Mouse (Mus musculus): Measurements from ENCODE around the gene Evi5.
"Not testable (repeated sequence)": the region's sequence is repeated elsewhere in the genome, so short reads cannot be mapped to it uniquely, and the experiment has no call there.

Gene Evi5

DNA sequence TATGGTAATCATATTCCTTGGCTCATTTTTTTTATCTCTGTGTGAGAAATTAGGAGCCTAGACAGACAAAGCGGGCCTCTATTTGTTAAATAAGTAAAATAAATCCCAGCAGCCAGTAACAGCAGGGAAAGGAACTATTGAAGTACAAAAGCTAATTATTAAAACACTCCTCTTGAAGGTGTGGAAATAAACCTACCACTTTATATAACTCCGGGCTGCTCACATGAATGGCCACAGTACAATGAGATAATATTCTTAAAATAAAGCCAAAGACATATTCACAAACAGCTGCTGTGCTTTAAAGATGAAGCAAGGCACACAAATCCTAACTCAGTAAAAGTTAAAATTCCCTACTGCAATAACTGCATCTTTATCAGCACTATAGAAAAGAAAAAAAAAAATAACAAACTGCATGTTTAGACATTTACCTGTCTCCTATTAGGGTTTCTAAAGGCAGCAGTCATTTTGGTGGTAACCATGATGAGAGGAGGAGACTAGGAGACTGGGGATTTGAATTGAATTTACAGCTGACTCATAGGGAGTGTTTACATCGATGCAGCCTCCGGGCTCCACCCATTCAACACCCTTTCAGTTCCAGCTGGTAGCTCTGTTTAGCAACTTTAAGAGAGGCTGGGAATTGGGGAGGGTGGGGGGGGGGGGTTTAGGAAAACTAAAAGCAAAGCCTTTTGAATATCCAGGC lies at the start of gene Evi5:
Gene Evi5 (minus strand): TSS at position 547 of the 700 bp plus-strand sequence.
- peak in 1 of 2 experiments; percentile 45 for DNase-seq

DNA sequence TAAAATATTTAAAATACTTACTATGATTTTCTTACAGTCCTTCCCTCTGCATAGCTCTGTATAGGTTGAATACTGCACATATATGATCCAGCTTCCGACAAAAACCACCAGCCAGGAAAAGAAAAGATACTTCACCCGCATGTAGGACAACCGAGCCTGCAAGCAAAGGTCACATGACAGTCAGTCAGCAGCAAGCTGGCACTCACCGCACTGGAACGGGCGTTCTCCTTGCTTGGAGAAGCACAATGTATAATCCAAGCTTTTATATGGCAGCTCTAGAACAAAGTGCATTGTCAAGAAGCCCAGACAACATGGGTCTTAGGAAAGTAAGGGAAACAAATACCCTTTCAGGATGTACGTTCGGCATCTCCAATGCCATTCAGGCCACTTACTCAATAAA lies 49.7 kb upstream of the Evi5 start:
- peak; percentile 31 to 43 for DNase-seq

DNA sequence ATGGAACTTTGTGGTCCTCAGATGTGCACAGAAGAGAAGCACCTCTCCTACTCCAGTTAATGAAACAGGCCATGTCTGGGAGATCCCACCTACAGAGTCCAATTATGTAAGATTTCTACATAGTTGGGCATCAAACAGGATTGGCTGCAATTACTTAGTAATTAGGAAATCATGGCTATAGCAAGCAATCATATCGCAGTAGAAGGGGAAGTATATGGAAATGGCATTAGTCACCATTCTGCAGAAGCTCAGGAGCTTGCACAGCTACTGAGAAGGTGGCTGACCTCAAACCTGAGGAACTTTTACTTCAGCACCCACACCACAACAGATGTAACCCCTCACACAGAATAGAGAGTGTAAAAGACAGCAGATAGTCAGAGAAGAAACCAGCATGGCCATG lies 47.9 kb upstream of the Evi5 start:
- DNase-seq, result no peak

DNA sequence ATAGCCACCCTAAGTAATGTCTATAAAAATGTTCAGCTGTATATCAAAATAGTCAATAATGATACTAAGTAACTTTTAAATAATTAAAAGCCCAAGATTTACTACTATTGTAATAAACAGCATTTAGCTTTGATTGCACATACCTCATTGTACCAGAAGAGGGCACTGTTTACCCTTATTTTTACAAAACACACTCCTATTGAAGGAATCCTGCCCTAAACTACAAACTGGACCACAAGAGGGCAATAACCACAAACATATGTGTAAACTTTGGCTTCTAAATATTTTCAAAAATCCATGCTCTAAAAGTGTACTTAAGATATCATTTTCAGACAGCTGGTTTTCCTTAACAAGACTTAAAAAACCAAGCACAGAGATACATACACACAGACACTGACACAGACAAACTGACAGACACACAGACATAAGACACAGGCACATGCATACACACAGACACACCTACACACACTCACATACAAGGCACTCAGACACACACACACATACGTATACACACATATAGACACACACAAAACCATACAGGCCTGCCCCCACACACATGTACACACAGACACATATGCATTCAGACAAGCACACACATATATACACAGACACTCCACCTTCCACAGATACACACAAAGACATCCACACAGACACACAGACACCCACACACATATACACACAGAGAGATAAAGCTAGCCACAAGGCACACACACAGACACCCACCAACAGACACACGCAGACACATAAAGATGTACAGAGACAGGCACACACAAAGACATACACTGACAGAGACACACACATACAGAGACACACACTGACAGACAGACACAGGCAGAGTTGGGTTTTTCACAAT lies 46.7 kb upstream of the Evi5 start:
- DNase-seq, result peak; percentile 34 to 75

DNA sequence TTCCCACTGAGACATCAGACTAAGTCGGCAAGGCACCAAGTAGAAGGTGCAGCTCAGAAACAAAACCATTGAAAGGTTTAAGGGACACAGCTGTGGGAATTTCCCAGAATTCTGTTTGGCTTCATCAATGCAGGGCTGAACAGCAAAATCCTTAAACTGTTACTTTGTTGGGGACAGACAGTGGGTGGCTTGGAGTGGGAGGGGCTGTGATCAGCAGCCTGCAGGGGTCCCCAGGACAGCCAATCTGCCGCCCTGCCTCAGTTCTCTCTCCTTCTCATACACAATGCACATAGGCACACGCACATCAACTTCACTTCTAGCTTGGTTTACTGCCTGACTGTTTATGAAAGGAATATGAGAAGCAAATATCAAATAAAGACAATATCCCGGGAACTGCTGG lies 40.4 kb upstream of the Evi5 start:
- no peak for DNase-seq

DNA sequence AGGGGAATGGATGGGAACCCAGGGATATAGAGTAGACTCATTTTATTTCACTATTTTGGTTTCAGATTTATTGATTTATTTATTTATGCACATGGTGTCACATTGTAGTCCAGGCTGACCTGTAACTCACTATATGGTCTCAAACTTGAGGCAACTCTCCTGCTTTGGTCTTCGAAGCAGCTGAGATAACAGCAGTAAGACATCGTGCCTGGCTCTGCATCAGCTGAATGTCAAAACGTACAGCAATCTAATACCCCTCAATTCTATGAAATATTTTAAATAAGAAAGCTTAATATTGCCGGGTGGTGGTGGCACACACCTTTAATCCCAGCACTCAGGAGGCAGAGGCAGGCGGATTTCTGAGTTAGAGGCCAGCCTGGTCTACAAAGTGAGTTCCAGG lies 36.1 kb upstream of the Evi5 start:
- DNase-seq, result no peak

DNA sequence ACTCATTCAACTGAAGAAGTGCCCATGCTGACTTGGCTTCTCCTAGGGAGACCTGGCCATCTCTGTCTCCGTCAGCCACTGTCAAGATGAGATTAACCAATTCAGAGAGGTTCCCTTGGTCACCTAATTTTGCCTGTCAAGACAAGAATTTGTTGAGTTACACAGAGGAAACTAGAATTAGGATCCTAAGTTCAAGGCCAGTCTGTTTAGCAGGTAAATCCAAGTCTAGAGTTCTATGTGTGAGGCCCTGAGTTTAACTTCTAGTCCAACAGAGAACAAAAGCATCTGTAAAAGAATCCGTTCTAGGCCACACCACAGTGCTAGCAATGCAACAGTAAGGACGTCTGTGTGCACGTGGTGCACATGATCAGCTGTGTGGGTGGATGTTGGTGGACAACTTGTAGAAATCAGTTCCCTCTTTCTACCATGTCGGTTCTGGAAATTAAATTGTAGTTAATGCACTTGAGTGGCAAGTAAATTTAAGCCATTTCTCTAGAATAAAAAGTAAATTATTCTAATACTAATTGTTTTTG lies 35.2 kb upstream of the Evi5 start:
- no peak for DNase-seq

DNA sequence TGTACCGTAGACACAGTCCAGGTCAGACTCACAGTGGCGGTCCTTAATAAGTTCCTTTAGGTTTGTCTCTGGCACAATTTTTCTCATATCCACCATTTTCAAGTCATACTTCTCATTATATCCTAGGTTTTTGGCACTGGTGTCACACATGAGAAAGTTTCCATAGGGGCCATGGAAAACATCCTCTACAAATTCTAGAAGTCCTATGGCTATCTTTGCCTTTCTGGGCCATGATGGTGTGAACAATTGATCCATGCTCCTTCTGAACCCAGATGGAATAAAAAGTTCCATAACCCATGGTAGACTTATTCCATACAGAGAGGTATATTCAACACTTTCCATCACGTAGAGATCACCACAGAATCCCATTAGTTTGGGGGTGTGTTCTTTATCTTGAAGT lies 34.8 kb upstream of the Evi5 start:
- no peak for DNase-seq

DNA sequence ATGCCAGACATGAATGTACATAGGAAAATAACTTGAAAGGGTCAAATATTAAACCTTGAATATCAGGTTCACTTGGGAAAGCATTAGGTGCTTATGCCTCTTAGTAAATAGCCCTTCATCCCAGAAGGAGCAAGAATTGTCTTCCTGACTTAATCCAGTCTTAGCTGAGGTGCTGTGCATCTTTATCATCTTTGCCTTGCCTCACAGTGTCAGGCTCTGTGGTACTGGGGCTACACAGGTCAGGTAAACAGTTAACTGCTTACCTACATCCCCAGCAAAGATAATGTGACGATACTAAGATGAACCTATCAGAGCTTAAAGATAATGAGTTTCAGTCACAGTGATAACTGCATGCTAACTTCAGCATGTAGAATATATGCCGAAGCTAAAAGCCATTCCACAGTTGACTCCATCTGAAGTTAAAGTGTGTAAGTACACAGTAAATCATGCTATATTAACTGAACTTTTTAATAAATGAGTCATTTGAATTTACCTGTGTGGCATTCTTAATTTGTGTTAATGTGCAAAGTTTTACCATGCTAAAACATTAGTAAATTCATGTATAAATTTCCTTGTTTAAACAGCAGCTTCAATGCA lies 33.7 kb upstream of the Evi5 start:
- no peak for DNase-seq

DNA sequence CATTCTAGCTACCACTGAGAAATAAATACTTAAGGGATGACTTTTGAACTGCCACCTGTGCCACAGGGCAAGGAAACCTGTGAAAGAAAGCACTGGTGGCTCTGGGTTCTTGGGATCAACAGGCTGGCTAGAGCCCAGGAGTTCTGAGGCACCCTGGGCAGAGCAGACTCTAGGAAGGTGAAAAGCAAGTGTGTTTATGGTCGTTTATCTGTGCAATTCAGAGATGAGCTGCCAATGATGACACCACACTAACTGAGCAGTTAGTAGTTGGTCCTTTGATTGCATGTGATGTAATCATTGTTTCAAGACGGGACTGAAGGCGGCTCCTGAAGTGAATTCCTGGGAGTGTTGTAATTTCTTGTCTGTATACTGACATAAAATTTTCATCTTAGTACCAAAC lies 29.4 kb upstream of the Evi5 start:
- no peak for DNase-seq

DNA sequence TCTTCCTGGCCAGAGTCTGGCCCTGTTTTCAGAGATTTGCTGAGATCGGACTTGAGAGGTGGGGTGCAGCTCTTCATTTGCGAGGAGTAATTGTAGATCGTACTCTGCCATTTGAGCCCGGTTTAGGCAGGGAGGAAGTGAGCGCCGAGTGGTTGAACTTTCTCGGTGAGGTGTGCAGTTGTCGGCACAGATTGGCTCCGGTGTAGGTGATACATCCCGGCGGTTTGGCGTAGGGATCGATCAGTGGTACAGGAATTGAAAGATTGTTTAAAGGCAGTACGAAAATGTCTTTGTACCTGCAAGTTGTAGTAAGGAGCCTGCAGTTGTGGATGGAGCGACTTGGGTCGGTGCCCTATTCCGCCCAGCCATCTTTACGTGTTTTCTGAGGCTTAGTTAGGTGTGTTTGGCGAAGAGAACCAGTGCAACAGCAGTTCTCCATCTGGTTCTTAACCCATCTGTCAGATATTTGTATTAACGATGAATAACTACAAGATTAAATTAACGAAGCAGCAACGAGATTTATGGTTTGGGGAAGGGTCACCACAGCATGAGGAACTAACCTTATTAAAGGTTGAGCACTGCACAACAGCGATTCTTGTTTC lies 26.2 kb upstream of the Evi5 start:
- DNase-seq, result no peak

DNA sequence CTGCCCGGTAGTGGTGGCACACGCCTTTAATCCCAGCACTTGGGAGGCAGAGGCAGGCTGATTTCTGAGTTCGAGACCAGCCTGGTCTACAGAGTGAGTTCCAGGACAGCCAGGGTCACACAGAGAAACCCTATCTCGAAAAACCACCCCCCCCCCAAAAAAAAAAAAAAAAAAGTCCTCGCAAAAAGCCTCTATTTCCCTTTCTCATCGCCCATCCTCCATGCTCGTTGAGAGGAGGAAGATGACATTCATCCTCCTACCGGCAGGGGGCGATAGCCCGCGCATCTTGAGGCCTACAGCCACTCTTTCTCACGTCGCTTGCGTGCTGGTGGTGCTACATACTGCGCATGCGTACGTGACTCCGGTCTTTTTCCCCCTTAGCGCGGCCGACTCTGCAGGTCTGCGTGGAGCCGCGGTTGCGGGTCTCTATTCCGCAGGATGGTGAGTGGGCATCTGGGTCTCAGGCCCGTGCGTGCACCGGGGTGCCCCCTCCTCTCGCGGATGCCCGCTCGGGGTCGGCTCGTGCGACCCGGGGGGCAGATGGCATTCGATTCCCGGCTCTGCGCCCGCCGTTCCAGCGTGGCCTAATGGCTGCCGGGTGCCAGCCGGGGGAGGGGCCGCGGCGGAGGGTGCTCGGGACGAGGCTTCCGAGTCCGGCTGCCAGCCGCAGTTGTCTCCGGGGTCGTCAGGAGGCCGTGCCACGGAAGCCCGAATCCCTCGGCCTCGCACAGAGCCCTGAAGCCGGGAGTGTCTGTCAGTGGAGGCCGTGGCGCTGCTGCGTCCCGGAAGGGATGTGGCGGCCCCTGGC lies 25.5 kb upstream of the Evi5 start, which contains the start of gene Rpl5:
Gene Rpl5 (plus strand): TSS at position 297 of the 808 bp plus-strand sequence.
- DNase-seq, result peak; percentile 94 to 97

DNA sequence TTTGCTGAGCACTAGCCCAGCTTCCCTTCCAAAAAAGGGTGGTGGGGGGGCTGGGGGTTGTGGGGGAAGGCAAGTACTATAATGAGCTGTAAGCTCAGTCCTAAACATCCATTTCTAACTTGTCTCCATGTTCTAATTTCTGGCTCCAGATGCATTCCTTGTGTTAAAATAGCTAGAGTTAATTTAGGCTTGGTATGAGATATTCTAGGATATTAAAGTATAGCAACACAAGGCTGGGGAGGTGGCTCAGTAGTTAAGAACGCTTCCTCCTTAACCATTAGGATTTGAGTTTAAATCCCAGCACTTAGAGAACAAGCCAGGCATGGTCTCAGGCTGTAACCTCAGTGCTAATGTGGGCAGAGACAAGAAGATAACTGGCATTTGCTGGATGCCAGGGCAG lies 21.4 kb upstream of the Evi5 start:
- DNase-seq, result no peak

DNA sequence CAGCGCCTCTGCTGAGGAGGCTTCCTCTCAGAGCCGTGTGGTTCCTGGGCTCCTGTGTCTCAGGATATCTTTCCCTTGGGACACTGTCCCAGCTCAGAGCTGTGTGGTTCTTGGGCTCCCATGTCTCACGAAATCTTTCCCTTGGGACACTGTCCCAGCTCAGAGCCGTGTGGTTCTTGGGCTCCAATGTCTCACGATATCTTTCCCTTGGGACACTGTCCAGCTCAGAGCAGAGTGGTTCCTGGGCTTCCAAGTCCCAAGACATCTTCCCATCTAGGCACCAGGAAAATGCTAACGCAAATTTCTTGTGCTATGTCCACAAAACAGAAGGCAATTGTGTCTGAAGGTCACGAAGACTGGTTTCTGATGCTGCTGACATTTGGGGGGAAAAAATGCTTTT lies 19.8 kb upstream of the Evi5 start:
- no peak for DNase-seq

DNA sequence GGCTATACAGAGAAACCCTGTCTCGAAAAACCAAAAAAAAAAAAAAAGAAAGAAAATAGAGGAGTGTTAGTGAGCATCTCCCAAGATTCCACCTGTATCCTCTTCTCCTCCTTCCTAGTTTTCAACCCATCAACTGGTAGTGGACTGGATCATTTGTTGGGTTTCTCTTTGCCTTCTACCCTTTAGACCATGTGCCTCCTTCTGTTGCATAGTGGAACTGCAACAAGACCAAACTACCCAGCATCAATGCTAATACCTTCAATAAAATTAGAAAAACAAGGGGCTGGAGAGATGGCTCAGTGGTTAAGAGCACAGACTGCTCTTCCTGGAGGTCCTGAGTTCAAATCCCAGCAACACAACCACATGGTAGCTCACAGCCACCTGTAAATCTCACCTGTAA lies 16.6 kb upstream of the Evi5 start:
- not testable (repeated sequence) for DNase-seq

DNA sequence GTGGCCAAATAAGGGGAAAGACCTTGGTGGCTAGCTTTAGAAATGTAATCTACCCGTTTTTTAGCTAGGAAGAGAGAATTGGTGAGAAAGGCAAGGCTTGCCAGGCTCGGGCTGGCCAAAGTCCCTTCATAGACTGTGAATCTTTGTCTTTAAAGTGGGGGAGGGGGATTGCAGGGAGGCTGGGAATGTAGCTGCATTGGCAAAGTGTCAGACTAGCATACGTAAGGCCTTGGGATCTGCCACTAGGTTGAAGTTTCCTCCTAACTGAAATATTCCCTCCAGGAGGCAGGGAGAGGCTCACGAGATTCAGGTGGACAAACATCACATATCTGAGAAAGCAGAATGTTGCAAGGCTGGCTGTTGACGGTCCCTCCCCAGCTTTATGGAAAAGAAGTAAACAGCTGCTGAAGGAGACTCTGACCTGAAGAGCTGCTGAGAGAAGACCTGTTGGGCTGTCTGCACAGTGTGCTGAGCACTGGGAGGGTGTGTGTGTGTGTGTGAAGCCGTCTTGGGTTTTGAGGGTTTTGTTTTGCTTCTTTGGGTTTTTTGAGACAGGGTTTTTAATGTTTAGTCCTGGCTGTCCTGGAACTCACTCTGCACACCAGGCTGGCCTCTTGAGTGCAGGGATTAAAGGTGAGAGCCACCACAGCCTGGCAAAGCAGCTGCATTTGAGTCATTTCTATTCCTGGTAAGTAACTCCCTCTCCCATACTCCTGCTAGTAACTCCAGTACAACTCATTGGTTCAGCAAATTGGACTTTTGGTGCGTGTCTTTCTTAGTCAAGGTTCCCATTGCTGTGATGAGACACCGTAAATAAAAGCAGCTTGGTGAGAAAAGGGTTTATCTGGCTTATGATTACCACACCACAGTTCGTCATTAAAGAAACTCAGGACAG lies 15.3 kb upstream of the Evi5 start:
- peak; percentile 86 to 91 for DNase-seq

DNA sequence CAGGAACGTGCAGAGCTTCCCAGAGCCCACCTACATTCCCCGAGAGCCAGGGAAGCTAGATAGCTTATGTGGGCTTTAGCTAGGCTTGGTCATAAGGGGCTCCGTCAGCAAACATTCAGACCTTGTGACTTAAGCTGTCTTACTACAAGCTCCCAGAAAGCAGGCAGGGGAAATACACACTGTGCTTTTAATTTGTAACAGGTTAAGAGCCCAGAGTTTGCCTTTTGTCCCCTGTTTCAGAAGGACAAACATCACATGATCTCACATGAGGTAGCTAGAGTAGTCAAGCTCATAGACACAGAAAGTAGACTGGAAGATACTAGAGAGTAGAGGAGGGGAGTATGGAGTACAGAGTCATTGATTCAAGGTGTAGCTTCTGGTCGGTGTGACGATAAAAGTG lies 5.8 kb upstream of the Evi5 start:
- peak; percentile 81 to 90 for DNase-seq

DNA sequence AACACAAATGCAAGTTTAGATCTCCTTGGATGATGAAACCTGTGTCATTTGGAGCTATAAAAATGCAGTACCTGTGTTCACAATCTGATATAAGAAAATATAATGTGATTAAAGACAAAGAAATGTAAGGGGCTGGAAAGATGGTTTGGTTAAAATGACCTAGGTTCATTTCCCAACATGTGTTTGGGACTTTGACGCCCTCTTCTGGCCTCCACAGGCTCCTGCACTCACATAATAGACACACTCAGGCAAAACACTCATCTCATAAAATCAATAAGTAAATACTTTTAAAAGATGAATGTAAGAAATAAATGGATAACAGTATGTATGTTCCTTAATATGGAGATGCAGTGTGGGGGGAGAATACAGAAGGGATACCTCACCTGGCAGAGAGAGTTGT lies 2.1 kb upstream of the Evi5 start:
- no peak for DNase-seq

DNA sequence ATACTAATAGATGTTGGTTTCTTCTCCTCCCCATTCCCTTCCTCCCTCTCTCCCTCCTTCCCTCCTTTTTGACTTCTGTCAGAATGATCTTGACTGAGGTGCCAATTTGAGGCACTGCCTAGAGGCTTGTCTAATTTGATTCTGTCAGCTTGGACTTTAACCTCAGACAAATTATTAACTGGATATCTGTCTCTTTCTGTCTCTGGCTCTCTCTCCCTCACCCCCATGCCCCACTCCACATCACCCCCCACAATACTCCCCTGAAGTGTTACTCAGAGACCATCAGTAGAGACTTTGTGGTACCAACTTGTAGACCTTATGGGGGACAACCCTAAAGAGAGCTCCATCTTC lies 329 bp upstream of the Evi5 start:
- peak; percentile 35 to 75 for DNase-seq

DNA sequence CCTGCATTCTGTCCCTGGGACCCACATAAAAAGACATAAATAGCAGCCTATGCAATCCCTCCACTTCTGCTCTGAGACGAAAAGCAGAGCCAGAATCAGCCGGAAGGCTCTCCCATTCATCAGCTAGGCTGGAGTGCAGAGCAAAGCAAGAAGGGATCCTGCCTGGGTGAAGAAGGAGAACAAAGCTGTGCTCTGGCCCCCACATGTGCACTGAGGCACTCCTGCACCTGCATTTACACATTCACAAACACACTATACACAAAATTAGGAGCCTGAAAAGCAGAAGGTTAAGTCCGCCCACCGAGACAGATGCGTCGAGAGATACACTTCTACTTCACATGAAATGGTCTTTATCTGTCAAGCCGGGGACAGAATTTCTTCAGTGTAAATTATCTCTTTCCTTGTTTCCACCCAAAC lies 1.0 kb downstream of the Evi5 start:
- DNase-seq, result no peak

DNA sequence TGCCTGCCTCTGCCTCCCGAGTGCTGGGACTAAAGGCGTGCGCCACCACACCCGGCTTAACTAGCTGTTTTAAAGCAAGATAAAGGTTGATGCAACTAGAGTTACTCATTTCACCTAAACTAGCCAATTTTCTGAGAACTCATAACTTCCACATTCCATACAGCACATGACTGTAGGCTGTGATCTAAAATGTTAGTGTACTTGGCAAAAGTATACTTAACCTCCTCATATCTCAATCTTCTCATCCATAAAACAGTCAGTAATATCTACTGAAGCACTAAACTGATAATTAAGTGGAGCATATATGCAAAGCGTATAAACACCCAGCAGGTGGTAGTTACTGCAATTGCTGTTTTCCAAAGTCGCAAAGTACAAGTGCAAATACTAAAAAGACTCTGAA lies 1.6 kb downstream of the Evi5 start:
- DNase-seq, result no peak
